Mouse (Mus musculus): ENCODE measurements around the gene Smc4.
A peak's percentile ranks its signal among the peaks of the same experiment; 100 is the strongest.

Gene Smc4

GRCm38 (mm10) chr3:69004437-69005337 is at the start of gene Smc4, which contains the start of gene Ift80:
TSS of gene Smc4 (plus strand) at chr3:69004738.
TSS of gene Ift80 (minus strand) at chr3:69004570.
- peak; percentile 81 for DNase-seq (ENCODE audit: low spot score)

GRCm38 (mm10) chr3:68956454-68956853 is 48.1 kb upstream of the Smc4 start:
- DNase-seq (ENCODE audit: low spot score): no peak

- DNase-seq (ENCODE audit: low spot score): no peak
These were observed 47.1 kb upstream of the Smc4 start for GRCm38 (mm10) chr3:68957413-68957812.

- DNase-seq (ENCODE audit: low spot score): no peak
These were observed 39.9 kb upstream of the Smc4 start for GRCm38 (mm10) chr3:68964682-68965081.

- DNase-seq (ENCODE audit: low spot score): no peak
These were observed 37.8 kb upstream of the Smc4 start for GRCm38 (mm10) chr3:68966527-68967285.

- no peak for DNase-seq (ENCODE audit: low spot score)
These were observed 37.1 kb upstream of the Smc4 start for GRCm38 (mm10) chr3:68967404-68967803.

GRCm38 (mm10) chr3:68969091-68969590 is 35.4 kb upstream of the Smc4 start:
- no peak for DNase-seq (ENCODE audit: low spot score)

- DNase-seq (ENCODE audit: low spot score): no peak
These were observed 31.0 kb upstream of the Smc4 start for GRCm38 (mm10) chr3:68973574-68973973.

- no peak for DNase-seq (ENCODE audit: low spot score)
These were observed 29.7 kb upstream of the Smc4 start for GRCm38 (mm10) chr3:68974639-68975532.

GRCm38 (mm10) chr3:68975533-68976490 is 28.7 kb upstream of the Smc4 start:
- DNase-seq (ENCODE audit: low spot score): no peak

- no peak for DNase-seq (ENCODE audit: low spot score)
These were observed 26.8 kb upstream of the Smc4 start for GRCm38 (mm10) chr3:68977696-68978095.

GRCm38 (mm10) chr3:68979187-68979586 is 25.4 kb upstream of the Smc4 start:
- no peak for DNase-seq (ENCODE audit: low spot score)

- DNase-seq (ENCODE audit: low spot score): no peak
These were observed 23.6 kb upstream of the Smc4 start for GRCm38 (mm10) chr3:68980898-68981297.

- no peak for DNase-seq (ENCODE audit: low spot score)
These were observed 18.0 kb upstream of the Smc4 start for GRCm38 (mm10) chr3:68986550-68986949.

- no peak for DNase-seq (ENCODE audit: low spot score)
These were observed 1.8 kb upstream of the Smc4 start for GRCm38 (mm10) chr3:69002781-69003180.

- DNase-seq (ENCODE audit: low spot score): no peak
These were observed 492 bp upstream of the Smc4 start for GRCm38 (mm10) chr3:69004055-69004436.

GRCm38 (mm10) chr3:69005338-69006245 is 1.1 kb downstream of the Smc4 start:
- DNase-seq (ENCODE audit: low spot score): peak; percentile 10

GRCm38 (mm10) chr3:69006246-69006760 is 1.8 kb downstream of the Smc4 start:
- DNase-seq (ENCODE audit: low spot score): no peak

GRCm38 (mm10) chr3:69008873-69009272 is 4.3 kb downstream of the Smc4 start:
- DNase-seq (ENCODE audit: low spot score): no peak
